Comparison of ENCODE assay signal across 9 mouse cellular contexts in genomic region chr9:99357921-99358692, GRCm38 (mm10). TPM values are rescaled to one million over a fixed set of nuclear protein-coding genes. Genes with fewer than 3 reads are reported as not detected.
DNase-seq lines count a peak whose midpoint lies in the region; ATAC-seq and TF ChIP-seq lines count a peak whose summit lies in the region.
"Had no signal": no experiment of that assay in that cellular context is flagged by ENCODE, and none has a peak within 500 bp of the region (broad histone marks: within the 10 kb centered on the region; RNA-seq: fewer than 3 reads in every experiment).

Gene Esyt3 (minus strand): TSS chr9:99358557.

- TF ChIP-seq CTCF in left cerebral cortex, adult 2 months (IDR thresholded peaks at IDR 0.05), result no peak
- TF ChIP-seq CTCF in cortical plate, adult 2 months (IDR thresholded peaks at IDR 0.05; ENCODE audit: extremely low read depth, insufficient read depth, low read length), result no peak

- peaks cover 61% of the 10 kb centered on the region for H3K27me3 ChIP-seq in heart, embryonic 16.5 days (ENCODE audit: control insufficient read depth, insufficient read depth, low read length)
- H3K27me3 ChIP-seq: Patski had no signal

- peak within 1 kb of the TSS; percentile 83 for H3K4me2 ChIP-seq in heart, embryonic 16.5 days (ENCODE audit: low read depth, low read length)

- intact Hi-C loops in left cerebral cortex, adult 2 months (cut with DNase I), result no loop called here
- intact Hi-C loops in left cerebral cortex, postnatal 36 days (cut with DNase I), result no loop called here

- under 1% methylated on average over 66 of the region's 66 CpGs for WGBS in heart, embryonic 16.5 days

- H3K9ac ChIP-seq in heart, embryonic 16.5 days (ENCODE audit: low read length), result peak within 1 kb of the TSS; percentile 48

- ATAC-seq in heart, embryonic 16.5 days (replicated peaks; ENCODE audit: extremely low read depth, insufficient read depth, low FRiP score), result peak; percentile 34; the same call in 1 of the 2 replicates
- ATAC-seq: Patski had no signal

- H3K27ac ChIP-seq in left cerebral cortex, adult 2 months, result no peak within 1 kb of the TSS
- no peak within 1 kb of the TSS for H3K27ac ChIP-seq in cortical plate, adult 2 months (ENCODE audit: insufficient read depth, low read length)
- no peak within 1 kb of the TSS for H3K27ac ChIP-seq in heart, embryonic 16.5 days (ENCODE audit: low read length)

- H3K36me3 ChIP-seq in heart, embryonic 16.5 days (ENCODE audit: control insufficient read depth, insufficient read depth), result no peaks in the 10 kb centered on the region

- peaks cover 1% of the 10 kb centered on the region; the same call in 1 of the 2 replicates for H3K4me1 ChIP-seq in cortical plate, adult 2 months (ENCODE audit: control insufficient read depth, insufficient read depth, low read length)
- H3K4me1 ChIP-seq in heart, embryonic 16.5 days (ENCODE audit: control insufficient read depth, insufficient read depth, low read length), result peaks cover 10% of the 10 kb centered on the region

- no peak for DNase-seq in left cerebral cortex, adult 2 months (ENCODE audit: extremely low spot score in 1 of 2, low spot score in 2 of 2)
- no peak for DNase-seq in left cerebral cortex, postnatal 36 days (ENCODE audit: low spot score in 2 of 2)
- DNase-seq in kidney, postnatal 25 days, result peak; percentile 63 to 73
- peak; percentile 54 for DNase-seq in lung, postnatal 14 days
- DNase-seq in retina, embryonic 14.5 days (ENCODE audit: low spot score), result peak; percentile 38
- no peak for DNase-seq in frontal cortex, postnatal 25 days (ENCODE audit: low spot score in 2 of 2)

- TF ChIP-seq POLR2A in cortical plate, adult 2 months (IDR thresholded peaks at IDR 0.05; ENCODE audit: extremely low read depth, insufficient read depth, low read length), result no peak

- no peaks in the 10 kb centered on the region; the same call in 1 of the 2 replicates for H3K9me3 ChIP-seq in heart, embryonic 16.5 days (replicated peaks; ENCODE audit: control insufficient read depth, low read length)

- peak within 1 kb of the TSS; percentile 34 for H3K4me3 ChIP-seq in left cerebral cortex, adult 2 months
- H3K4me3 ChIP-seq in cortical plate, adult 2 months (ENCODE audit: insufficient read depth, low read length), result peak within 1 kb of the TSS; percentile 24; the same call in 1 of the 2 replicates
- H3K4me3 ChIP-seq in heart, embryonic 16.5 days (ENCODE audit: low read length), result peak within 1 kb of the TSS; percentile 53

RNA-seq across cellular contexts. Expression of gene Esyt3, which starts in this region (rescaled TPM):
- 1 to 10 TPM; 1.7 to 2.1 TPM for total RNA-seq in left cerebral cortex, adult 2 months (2021)
- total RNA-seq in left cerebral cortex, postnatal 36 days (2021), result 1 to 10 TPM; 1.1 to 1.2 TPM
- polyA plus RNA-seq in cortical plate, adult 2 months (2012; rRNA removed), result 0.26 and 0.46 TPM in 2 replicates
- 0.14 and 0.24 TPM in 2 replicates for polyA plus RNA-seq in heart, embryonic 16.5 days (2015; fragmentation: Nextera tagmentation; extraction: Ambion mirVana)

Comparison
In these comparisons a context has a peak if more than half of its experiments do, and no peak if none do; other contexts are left out.
1. Peak in ATAC-seq, H3K4me3 ChIP-seq, H3K9ac ChIP-seq and H3K4me2 ChIP-seq in heart, embryonic 16.5 days; RNA of the gene not detected or under 1 TPM.
2. DNase-seq: peak in kidney, postnatal 25 days (2 of 2), lung, postnatal 14 days (single experiment) and retina, embryonic 14.5 days (single experiment); none in left cerebral cortex, adult 2 months (0 of 2), left cerebral cortex, postnatal 36 days (0 of 2) and frontal cortex, postnatal 25 days (0 of 2).
3. Peak in every context shown above with its lines, with median percentiles within 50 percentile points of each other: H3K4me3 ChIP-seq.